Mouse (Mus musculus): Measurements from ENCODE around the gene Fxr1.
A peak's percentile ranks its signal among the peaks of the same experiment; 100 is the strongest.

Gene Fxr1

GRCm38 (mm10) chr3:34003860-34004259 lies 15.9 kb upstream of the Fxr1 start:
- no peak for TF ChIP-seq POU5F1 (IDR thresholded peaks at IDR 0.05; ENCODE audit: borderline replicate concordance, low read length)
- TF ChIP-seq CTCF (conservative IDR thresholded peaks at IDR 0.05; ENCODE audit: low read length), result no peak
- TF ChIP-seq NANOG (IDR thresholded peaks at IDR 0.05; ENCODE audit: borderline replicate concordance, low read length), result no peak
- H3K4me3 ChIP-seq (replicated peaks; ENCODE audit: low read length), result no peak overlapping the region

GRCm38 (mm10) chr3:34006301-34006700 lies 13.4 kb upstream of the Fxr1 start:
- H3K4me1 ChIP-seq (replicated peaks; ENCODE audit: low read depth, low read length), result peaks cover 79% of the 10 kb centered on the region
- H3K9me3 ChIP-seq (ENCODE audit: low read length), result no peaks in the 10 kb centered on the region
- no peak overlapping the region for H3K4me3 ChIP-seq (replicated peaks; ENCODE audit: low read length)
- no peaks in the 10 kb centered on the region for H3K27me3 ChIP-seq (ENCODE audit: insufficient read depth, low read length)
- H3K36me3 ChIP-seq (ENCODE audit: insufficient read depth, low read length), result no peaks in the 10 kb centered on the region
- TF ChIP-seq POU5F1 (IDR thresholded peaks at IDR 0.05; ENCODE audit: borderline replicate concordance, low read length) (no peak), CTCF (conservative IDR thresholded peaks at IDR 0.05; ENCODE audit: low read length) (no peak)

More at GRCm38 (mm10) chr3:34003860-34004259, 15.9 kb upstream of the Fxr1 start:
- Histone ChIP-seq H3K27me3 (ENCODE audit: insufficient read depth, low read length) (no peaks in the 10 kb centered on the region), H3K4me1 (replicated peaks; ENCODE audit: low read depth, low read length) (peaks cover 80% of the 10 kb centered on the region), H3K36me3 (ENCODE audit: insufficient read depth, low read length) (no peaks in the 10 kb centered on the region), H3K9me3 (ENCODE audit: low read length) (no peaks in the 10 kb centered on the region)

- no peaks in the 10 kb centered on the region for H3K27me3 ChIP-seq (ENCODE audit: insufficient read depth, low read length)
- TF ChIP-seq POU5F1 (IDR thresholded peaks at IDR 0.05; ENCODE audit: borderline replicate concordance, low read length) (no peak), NANOG (IDR thresholded peaks at IDR 0.05; ENCODE audit: borderline replicate concordance, low read length) (no peak), CTCF (conservative IDR thresholded peaks at IDR 0.05; ENCODE audit: low read length) (no peak)
- H3K4me3 ChIP-seq (replicated peaks; ENCODE audit: low read length), result no peak overlapping the region
- no peaks in the 10 kb centered on the region for H3K36me3 ChIP-seq (ENCODE audit: insufficient read depth, low read length)
- no peaks in the 10 kb centered on the region for H3K9me3 ChIP-seq (ENCODE audit: low read length)
- H3K4me1 ChIP-seq (replicated peaks; ENCODE audit: low read depth, low read length), result peaks cover 77% of the 10 kb centered on the region
These were observed 12.9 kb upstream of the Fxr1 start for GRCm38 (mm10) chr3:34006824-34007223.

GRCm38 (mm10) chr3:34007611-34008010 lies 12.1 kb upstream of the Fxr1 start:
- H3K4me3 ChIP-seq (replicated peaks; ENCODE audit: low read length), result peak overlapping the region; percentile 17; the same call in 1 of the 2 replicates
- H3K27me3 ChIP-seq (ENCODE audit: insufficient read depth, low read length), result no peaks in the 10 kb centered on the region
- no peaks in the 10 kb centered on the region for H3K9me3 ChIP-seq (ENCODE audit: low read length)
- peaks cover 69% of the 10 kb centered on the region for H3K4me1 ChIP-seq (replicated peaks; ENCODE audit: low read depth, low read length)
- no peaks in the 10 kb centered on the region for H3K36me3 ChIP-seq (ENCODE audit: insufficient read depth, low read length)
- no peak for TF ChIP-seq CTCF (conservative IDR thresholded peaks at IDR 0.05; ENCODE audit: low read length)
- no peak for TF ChIP-seq NANOG (IDR thresholded peaks at IDR 0.05; ENCODE audit: borderline replicate concordance, low read length)
- TF ChIP-seq POU5F1 (IDR thresholded peaks at IDR 0.05; ENCODE audit: borderline replicate concordance, low read length), result no peak

GRCm38 (mm10) chr3:34008191-34008590 lies 11.6 kb upstream of the Fxr1 start:
- Histone ChIP-seq H3K27me3 (ENCODE audit: insufficient read depth, low read length) (no peaks in the 10 kb centered on the region), H3K4me1 (replicated peaks; ENCODE audit: low read depth, low read length) (peaks cover 63% of the 10 kb centered on the region), H3K4me3 (replicated peaks; ENCODE audit: low read length) (peak overlapping the region; percentile 17), H3K9me3 (ENCODE audit: low read length) (no peaks in the 10 kb centered on the region), H3K36me3 (ENCODE audit: insufficient read depth, low read length) (no peaks in the 10 kb centered on the region)
- TF ChIP-seq NANOG (IDR thresholded peaks at IDR 0.05; ENCODE audit: borderline replicate concordance, low read length) (no peak), CTCF (conservative IDR thresholded peaks at IDR 0.05; ENCODE audit: low read length) (no peak), POU5F1 (IDR thresholded peaks at IDR 0.05; ENCODE audit: borderline replicate concordance, low read length) (no peak)

GRCm38 (mm10) chr3:34020382-34021258 lies 877 bp downstream of the Fxr1 start:
- H3K36me3 ChIP-seq (ENCODE audit: insufficient read depth, low read length), result peaks cover 17% of the 10 kb centered on the region
- H3K9me3 ChIP-seq (ENCODE audit: low read length), result peaks cover 8% of the 10 kb centered on the region; the same call in 1 of the 2 replicates
- H3K4me3 ChIP-seq (replicated peaks; ENCODE audit: low read length), result peak overlapping the region; percentile 93
- TF ChIP-seq NANOG (IDR thresholded peaks at IDR 0.05; ENCODE audit: borderline replicate concordance, low read length), result no peak
- TF ChIP-seq CTCF (conservative IDR thresholded peaks at IDR 0.05; ENCODE audit: low read length), result no peak
- TF ChIP-seq POU5F1 (IDR thresholded peaks at IDR 0.05; ENCODE audit: borderline replicate concordance, low read length), result no peak
- no peaks in the 10 kb centered on the region for H3K27me3 ChIP-seq (ENCODE audit: insufficient read depth, low read length)
- peaks cover 66% of the 10 kb centered on the region for H3K4me1 ChIP-seq (replicated peaks; ENCODE audit: low read depth, low read length)

- no peaks in the 10 kb centered on the region for H3K27me3 ChIP-seq (ENCODE audit: insufficient read depth, low read length)
- peaks cover 71% of the 10 kb centered on the region for H3K4me1 ChIP-seq (replicated peaks; ENCODE audit: low read depth, low read length)
- H3K4me3 ChIP-seq (replicated peaks; ENCODE audit: low read length), result peak overlapping the region; percentile 93
- H3K9me3 ChIP-seq (ENCODE audit: low read length), result peaks cover 3% of the 10 kb centered on the region; the same call in 1 of the 2 replicates
- H3K36me3 ChIP-seq (ENCODE audit: insufficient read depth, low read length), result peaks cover 17% of the 10 kb centered on the region
- TF ChIP-seq NANOG (IDR thresholded peaks at IDR 0.05; ENCODE audit: borderline replicate concordance, low read length) (no peak), POU5F1 (IDR thresholded peaks at IDR 0.05; ENCODE audit: borderline replicate concordance, low read length) (no peak), CTCF (conservative IDR thresholded peaks at IDR 0.05; ENCODE audit: low read length) (no peak)
These were observed 1.6 kb downstream of the Fxr1 start for GRCm38 (mm10) chr3:34021259-34021828.

- no peak overlapping the region for H3K4me3 ChIP-seq (replicated peaks; ENCODE audit: low read length)
- H3K27me3 ChIP-seq (ENCODE audit: insufficient read depth, low read length), result no peaks in the 10 kb centered on the region
- no peaks in the 10 kb centered on the region for H3K9me3 ChIP-seq (ENCODE audit: low read length)
- H3K4me1 ChIP-seq (replicated peaks; ENCODE audit: low read depth, low read length), result peaks cover 88% of the 10 kb centered on the region
- TF ChIP-seq CTCF (conservative IDR thresholded peaks at IDR 0.05; ENCODE audit: low read length) (no peak), NANOG (IDR thresholded peaks at IDR 0.05; ENCODE audit: borderline replicate concordance, low read length) (no peak), POU5F1 (IDR thresholded peaks at IDR 0.05; ENCODE audit: borderline replicate concordance, low read length) (no peak)
- H3K36me3 ChIP-seq (ENCODE audit: insufficient read depth, low read length), result peaks cover 30% of the 10 kb centered on the region
These were observed 9.2 kb downstream of the Fxr1 start for GRCm38 (mm10) chr3:34028935-34029334.
